Mouse (Mus musculus): ENCODE data around the gene Fbxl5. TPM values are rescaled to one million over a fixed set of nuclear protein-coding genes. Genes with fewer than 3 reads are reported as not detected.

Gene Fbxl5
- total and polyA plus RNA-seq, 3 experiments = 20.0 to 124 (median 64.5) TPM

DNA sequence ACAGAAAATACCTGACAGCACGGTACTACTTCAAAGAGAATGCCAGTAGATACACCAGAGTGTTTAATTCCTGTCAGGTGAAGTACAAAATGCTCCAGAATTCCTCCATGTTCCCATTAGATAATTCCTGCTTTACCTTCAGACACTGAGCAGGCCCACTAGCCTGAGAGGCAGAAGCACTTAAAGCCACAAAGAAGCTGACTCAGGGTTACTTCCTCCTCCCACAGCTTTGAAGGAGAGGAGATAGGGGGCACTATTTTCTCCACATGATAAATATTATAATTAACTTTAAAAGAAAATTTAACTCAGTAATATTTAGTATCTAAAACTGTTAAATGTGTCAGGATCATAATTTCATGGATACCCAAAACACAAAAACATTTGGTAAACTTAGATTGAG, 77.3 kb downstream of the Fbxl5 start:
- no peak for ATAC-seq (ENCODE audit: extremely low read depth, insufficient number of reproducible peaks, low FRiP score, poor library complexity, severe bottlenecking)
- H3K9me3 ChIP-seq (replicated peaks) = no peaks in the 10 kb centered on the region
- no peak for TF ChIP-seq GATA1 (IDR thresholded peaks at IDR 0.05; ENCODE audit: borderline replicate concordance, low read length)
- TF ChIP-seq POLR2AphosphoS5 (IDR thresholded peaks at IDR 0.05; ENCODE audit: insufficient replicate concordance, low read depth, low read length) = no peak
- no peak for TF ChIP-seq GATA2 (IDR thresholded peaks at IDR 0.05; ENCODE audit: borderline replicate concordance, low read depth, low read length)
- TF ChIP-seq TAL1 (conservative IDR thresholded peaks at IDR 0.05; ENCODE audit: low read depth, low read length) = no peak
- no peak for TF ChIP-seq CTCF (IDR thresholded peaks at IDR 0.05; ENCODE audit: low read depth, low read length)

DNA sequence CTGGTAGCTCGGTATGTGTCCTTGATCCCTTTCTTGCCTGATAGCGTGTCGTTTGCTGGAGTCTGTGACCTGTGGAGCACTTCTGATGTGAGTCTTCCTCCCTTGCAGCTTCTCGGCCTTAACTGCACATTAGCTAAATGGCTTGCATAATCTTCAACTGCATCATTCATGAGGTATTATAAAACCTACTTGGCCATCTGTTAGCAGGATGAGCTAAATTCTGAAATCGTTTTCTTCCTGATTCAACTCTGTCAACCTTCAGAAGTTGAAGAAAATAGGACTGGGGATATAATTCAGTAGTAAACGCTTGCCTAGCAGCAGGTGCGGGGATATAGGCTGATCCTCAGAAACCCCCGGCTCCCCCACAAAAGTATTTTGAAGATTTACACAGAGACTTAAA, 89.1 kb downstream of the Fbxl5 start:
- no peak for ATAC-seq (ENCODE audit: extremely low read depth, insufficient number of reproducible peaks, low FRiP score, poor library complexity, severe bottlenecking)
- Histone ChIP-seq H3K27me3 (ENCODE audit: insufficient read depth, low read length) (no peaks in the 10 kb centered on the region), H3K36me3 (replicated peaks) (peaks cover 2% of the 10 kb centered on the region), H3K9me3 (replicated peaks) (no peaks in the 10 kb centered on the region), H3K4me3 (ENCODE audit: low read depth, low read length) (no peak overlapping the region), H3K4me1 (ENCODE audit: insufficient read depth, low read depth, low read length) (no peaks in the 10 kb centered on the region; the same call in 1 of the 2 replicates)
- no peak for DNase-seq (ENCODE audit: low spot score)
- TF ChIP-seq POLR2AphosphoS5 (IDR thresholded peaks at IDR 0.05; ENCODE audit: insufficient replicate concordance, low read depth, low read length) (no peak), TAL1 (conservative IDR thresholded peaks at IDR 0.05; ENCODE audit: low read depth, low read length) (no peak), GATA1 (IDR thresholded peaks at IDR 0.05; ENCODE audit: borderline replicate concordance, low read length) (no peak), CTCF (IDR thresholded peaks at IDR 0.05; ENCODE audit: low read depth, low read length) (no peak), GATA2 (IDR thresholded peaks at IDR 0.05; ENCODE audit: borderline replicate concordance, low read depth, low read length) (no peak)

More for the DNA sequence above, 77.3 kb downstream of the Fbxl5 start:
- no peak overlapping the region for H3K4me3 ChIP-seq (ENCODE audit: low read depth, low read length)
- H3K4me1 ChIP-seq (ENCODE audit: insufficient read depth, low read depth, low read length) = no peaks in the 10 kb centered on the region
- no peaks in the 10 kb centered on the region for H3K27me3 ChIP-seq (ENCODE audit: insufficient read depth, low read length)
- no peak for DNase-seq (ENCODE audit: low spot score)
- H3K36me3 ChIP-seq (replicated peaks) = peaks cover 39% of the 10 kb centered on the region

DNA sequence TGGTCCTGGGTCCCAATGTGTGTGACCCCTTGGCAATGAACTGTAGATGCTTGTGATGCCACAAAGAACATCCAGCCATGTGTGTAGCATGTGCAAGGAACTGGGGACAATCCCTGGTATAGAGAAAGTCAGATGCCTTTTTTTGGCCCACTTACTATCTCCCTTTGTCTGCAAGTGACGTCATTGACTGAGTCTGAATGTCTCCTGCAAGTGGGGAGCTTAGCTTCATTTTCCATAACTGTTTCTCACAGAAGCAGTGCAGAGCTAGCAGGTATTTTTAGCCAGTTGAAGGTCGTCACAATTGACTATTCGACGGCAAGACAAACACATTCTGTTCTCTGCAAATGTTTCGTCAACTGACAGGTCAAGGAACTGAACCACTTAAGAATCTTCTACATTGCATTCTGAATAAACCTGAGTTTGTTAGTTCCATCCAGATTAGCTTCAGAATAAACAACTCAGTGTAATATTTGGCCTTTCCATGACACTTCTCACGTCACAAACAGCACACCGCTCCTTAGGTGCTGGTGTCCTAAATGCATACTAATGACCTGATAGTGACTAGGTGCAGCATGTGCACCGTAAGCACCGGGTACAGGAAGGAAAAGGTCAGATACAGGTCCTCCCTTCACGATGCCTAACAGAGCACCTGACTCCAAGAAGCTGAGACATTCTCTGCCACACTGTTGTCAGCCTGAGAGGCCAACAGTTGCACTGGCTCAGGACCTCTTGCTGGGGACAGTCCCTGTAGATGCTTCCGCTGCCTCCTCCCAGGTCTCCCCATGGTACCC, 92.9 kb downstream of the Fbxl5 start:
- TF ChIP-seq GATA1 (IDR thresholded peaks at IDR 0.05; ENCODE audit: borderline replicate concordance, low read length) = no peak
- no peak for TF ChIP-seq POLR2AphosphoS5 (IDR thresholded peaks at IDR 0.05; ENCODE audit: insufficient replicate concordance, low read depth, low read length)
- TF ChIP-seq TAL1 (conservative IDR thresholded peaks at IDR 0.05; ENCODE audit: low read depth, low read length) = no peak
- TF ChIP-seq GATA2 (IDR thresholded peaks at IDR 0.05; ENCODE audit: borderline replicate concordance, low read depth, low read length) = no peak
- no peak for TF ChIP-seq CTCF (IDR thresholded peaks at IDR 0.05; ENCODE audit: low read depth, low read length)
- ATAC-seq (ENCODE audit: extremely low read depth, insufficient number of reproducible peaks, low FRiP score, poor library complexity, severe bottlenecking) = no peak
- no peak for DNase-seq (ENCODE audit: low spot score)
- no peaks in the 10 kb centered on the region for H3K9me3 ChIP-seq (replicated peaks)
- H3K4me1 ChIP-seq (ENCODE audit: insufficient read depth, low read depth, low read length) = no peaks in the 10 kb centered on the region
- no peak overlapping the region for H3K4me3 ChIP-seq (ENCODE audit: low read depth, low read length)
- H3K36me3 ChIP-seq (replicated peaks) = no peaks in the 10 kb centered on the region
- H3K27me3 ChIP-seq (ENCODE audit: insufficient read depth, low read length) = no peaks in the 10 kb centered on the region

- Histone ChIP-seq H3K9me3 (replicated peaks) (no peaks in the 10 kb centered on the region), H3K27me3 (ENCODE audit: insufficient read depth, low read length) (no peaks in the 10 kb centered on the region; the same call in 1 of the 2 replicates), H3K4me3 (ENCODE audit: low read depth, low read length) (no peak overlapping the region), H3K4me1 (ENCODE audit: insufficient read depth, low read depth, low read length) (no peaks in the 10 kb centered on the region), H3K36me3 (replicated peaks) (no peaks in the 10 kb centered on the region)
- ATAC-seq (ENCODE audit: extremely low read depth, insufficient number of reproducible peaks, low FRiP score, poor library complexity, severe bottlenecking) (no peak), DNase-seq (ENCODE audit: low spot score) (no peak)
- TF ChIP-seq GATA1 (IDR thresholded peaks at IDR 0.05; ENCODE audit: borderline replicate concordance, low read length) = no peak
- TF ChIP-seq CTCF (IDR thresholded peaks at IDR 0.05; ENCODE audit: low read depth, low read length) = no peak
- TF ChIP-seq GATA2 (IDR thresholded peaks at IDR 0.05; ENCODE audit: borderline replicate concordance, low read depth, low read length) = no peak
- no peak for TF ChIP-seq TAL1 (conservative IDR thresholded peaks at IDR 0.05; ENCODE audit: low read depth, low read length)
- no peak for TF ChIP-seq POLR2AphosphoS5 (IDR thresholded peaks at IDR 0.05; ENCODE audit: insufficient replicate concordance, low read depth, low read length)
Measured at GRCm38 (mm10) chr5:43723830-43724229, 97.6 kb downstream of the Fbxl5 start.

GRCm38 (mm10) chr5:43722452-43722783, 99.0 kb downstream of the Fbxl5 start:
- no peaks in the 10 kb centered on the region for H3K4me1 ChIP-seq (ENCODE audit: insufficient read depth, low read depth, low read length)
- TF ChIP-seq TAL1 (conservative IDR thresholded peaks at IDR 0.05; ENCODE audit: low read depth, low read length) = no peak
- TF ChIP-seq CTCF (IDR thresholded peaks at IDR 0.05; ENCODE audit: low read depth, low read length) = no peak
- no peak for TF ChIP-seq GATA1 (IDR thresholded peaks at IDR 0.05; ENCODE audit: borderline replicate concordance, low read length)
- TF ChIP-seq POLR2AphosphoS5 (IDR thresholded peaks at IDR 0.05; ENCODE audit: insufficient replicate concordance, low read depth, low read length) = no peak
- TF ChIP-seq GATA2 (IDR thresholded peaks at IDR 0.05; ENCODE audit: borderline replicate concordance, low read depth, low read length) = no peak
- no peak for ATAC-seq (ENCODE audit: extremely low read depth, insufficient number of reproducible peaks, low FRiP score, poor library complexity, severe bottlenecking)

DNA sequence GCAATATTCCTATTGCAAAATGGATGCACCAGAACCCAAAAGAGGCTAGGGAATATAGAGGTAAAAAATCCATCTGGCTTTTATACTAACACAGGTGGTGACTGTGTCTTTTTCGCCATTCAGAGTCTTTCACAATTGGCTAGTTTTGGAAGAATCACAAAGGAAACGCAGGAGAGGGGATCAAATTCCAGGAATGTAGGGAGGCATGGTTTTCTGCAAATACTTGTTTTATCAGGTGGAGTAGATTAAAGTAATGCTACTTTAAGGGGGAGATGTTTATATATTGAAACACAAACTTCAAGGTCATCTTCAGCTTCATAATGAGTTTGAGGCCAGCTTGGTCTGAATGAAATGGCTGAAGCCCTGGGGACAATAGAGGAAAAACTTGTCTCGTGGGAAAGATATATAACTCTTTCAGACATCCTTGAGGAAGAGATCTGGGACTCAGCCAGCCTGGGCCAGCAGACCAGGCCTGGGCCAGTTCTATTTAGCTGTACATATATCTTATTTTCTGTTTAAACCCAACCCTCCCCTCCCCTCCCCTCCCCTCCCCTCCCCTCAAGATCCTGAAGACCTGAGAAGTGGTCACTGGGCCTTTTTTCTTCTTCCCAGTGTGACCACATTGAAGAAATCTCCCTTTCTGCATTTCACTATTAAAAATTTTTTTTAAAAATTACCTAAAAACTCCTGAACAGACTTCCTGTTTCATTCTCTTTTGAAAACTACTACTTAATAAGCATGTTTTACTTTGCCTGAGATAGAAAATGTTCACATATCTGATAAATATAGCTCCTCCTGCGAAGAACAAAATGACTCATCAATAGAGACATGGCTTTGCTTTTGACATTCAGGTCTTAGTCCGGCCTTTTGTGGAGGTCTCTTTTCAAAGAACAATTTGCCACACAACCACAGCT, 99.6 kb downstream of the Fbxl5 start:
- Histone ChIP-seq H3K9me3 (replicated peaks) (no peaks in the 10 kb centered on the region), H3K4me3 (ENCODE audit: low read depth, low read length) (no peak overlapping the region), H3K36me3 (replicated peaks) (no peaks in the 10 kb centered on the region), H3K27me3 (ENCODE audit: insufficient read depth, low read length) (peaks cover 5% of the 10 kb centered on the region; the same call in 1 of the 2 replicates), H3K4me1 (ENCODE audit: insufficient read depth, low read depth, low read length) (no peaks in the 10 kb centered on the region)
- DNase-seq (ENCODE audit: low spot score) (no peak), ATAC-seq (ENCODE audit: extremely low read depth, insufficient number of reproducible peaks, low FRiP score, poor library complexity, severe bottlenecking) (no peak)
- TF ChIP-seq GATA2 (IDR thresholded peaks at IDR 0.05; ENCODE audit: borderline replicate concordance, low read depth, low read length) = no peak
- TF ChIP-seq CTCF (IDR thresholded peaks at IDR 0.05; ENCODE audit: low read depth, low read length) = no peak

More at GRCm38 (mm10) chr5:43722452-43722783, 99.0 kb downstream of the Fbxl5 start:
- H3K4me3 ChIP-seq (ENCODE audit: low read depth, low read length) = no peak overlapping the region
- H3K27me3 ChIP-seq (ENCODE audit: insufficient read depth, low read length) = peaks cover 5% of the 10 kb centered on the region; the same call in 1 of the 2 replicates
- DNase-seq (ENCODE audit: low spot score) = no peak
- H3K9me3 ChIP-seq (replicated peaks) = no peaks in the 10 kb centered on the region
- H3K36me3 ChIP-seq (replicated peaks) = no peaks in the 10 kb centered on the region

Measured in G1E (cell line).